Mouse (Mus musculus): Measurements from ENCODE around the gene Pomgnt2. TPM values are rescaled to one million over a fixed set of nuclear protein-coding genes. Genes with fewer than 3 reads are reported as not detected.

Gene Pomgnt2
- polyA plus RNA-seq (2014; fragmentation: Illumina TruSeq; extraction: RNeasy Lipid Tissue Mini Kit (QIAGEN cat#74804); ENCODE audit: low replicate concordance), result not detected

DNA sequence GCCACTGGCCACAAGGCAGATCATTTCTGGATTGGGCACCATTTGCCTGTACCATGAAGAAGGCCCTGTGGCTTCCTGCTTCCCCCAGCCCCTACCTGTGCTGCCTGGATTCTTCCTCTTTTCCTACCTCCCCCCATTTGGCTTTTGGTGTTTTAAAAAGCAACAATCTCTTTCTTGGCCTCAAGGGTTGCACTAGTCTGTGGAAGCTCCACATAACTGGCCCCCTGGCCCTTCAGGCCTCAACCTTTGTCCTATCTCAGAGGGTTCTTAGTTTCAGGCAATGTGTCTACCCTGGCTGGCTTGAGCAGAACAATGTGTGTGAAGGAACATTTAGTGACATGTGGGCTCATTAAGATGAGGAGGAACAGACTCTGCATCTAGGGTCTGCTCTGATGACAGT lies at the start of gene Pomgnt2:
Pomgnt2 (minus strand) TSS at position 101 of the 400 bp plus-strand sequence.

DNA sequence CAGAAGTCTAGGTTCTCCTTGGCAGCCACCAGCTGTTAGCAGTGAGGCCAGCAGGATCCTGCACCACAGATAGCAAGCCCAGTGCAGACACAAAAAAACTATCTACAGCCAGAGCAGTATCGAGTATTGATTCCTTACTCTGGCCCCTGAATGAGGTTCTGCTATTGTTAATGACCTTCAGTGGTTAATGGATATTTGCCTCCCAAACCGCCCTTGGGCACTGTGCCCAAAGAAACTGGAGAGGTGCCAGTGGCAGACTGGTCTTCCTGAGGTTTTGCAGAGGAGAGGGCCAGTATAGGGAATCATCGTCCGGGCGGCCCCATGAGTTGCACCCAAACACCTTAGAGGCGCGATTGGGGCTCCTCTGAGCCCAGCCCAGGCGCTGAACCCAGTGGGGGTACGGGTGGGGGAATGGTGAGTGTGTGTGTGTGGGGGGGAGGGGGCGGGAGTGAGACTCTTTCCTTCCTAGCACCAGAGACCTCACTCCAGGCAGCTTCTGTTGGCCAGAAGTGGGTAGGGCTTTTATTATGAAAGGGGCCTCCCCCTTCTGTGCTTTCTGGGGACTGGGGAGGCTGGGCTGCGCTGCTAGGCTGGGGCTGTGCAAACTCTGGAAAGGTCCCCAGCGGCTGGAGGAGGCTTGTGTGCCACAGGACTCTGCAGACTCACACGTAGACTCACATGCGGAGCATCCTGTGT lies 46.3 kb downstream of the Pomgnt2 start, which contains the start of gene Fam198a:
Fam198a (plus strand) TSS at position 571 of the 696 bp plus-strand sequence.

Other genes starting within 250 kb of the Pomgnt2 start
- gene Zfp651, start 237.8 kb downstream of the Pomgnt2 start, polyA plus RNA-seq (2014; fragmentation: Illumina TruSeq; extraction: RNeasy Lipid Tissue Mini Kit (QIAGEN cat#74804); ENCODE audit: low replicate concordance), result 0.11 TPM
- not detected for gene Klhl40, start 219.5 kb downstream of the Pomgnt2 start, polyA plus RNA-seq (2014; fragmentation: Illumina TruSeq; extraction: RNeasy Lipid Tissue Mini Kit (QIAGEN cat#74804); ENCODE audit: low replicate concordance)
- gene Hhatl, start 204.6 kb downstream of the Pomgnt2 start, polyA plus RNA-seq (2014; fragmentation: Illumina TruSeq; extraction: RNeasy Lipid Tissue Mini Kit (QIAGEN cat#74804); ENCODE audit: low replicate concordance), result not detected
- gene Ccdc13, start 157.6 kb downstream of the Pomgnt2 start, polyA plus RNA-seq (2014; fragmentation: Illumina TruSeq; extraction: RNeasy Lipid Tissue Mini Kit (QIAGEN cat#74804); ENCODE audit: low replicate concordance), result not detected
- gene Higd1a, start 138.7 kb downstream of the Pomgnt2 start, polyA plus RNA-seq (2014; fragmentation: Illumina TruSeq; extraction: RNeasy Lipid Tissue Mini Kit (QIAGEN cat#74804); ENCODE audit: low replicate concordance), result 57.2 TPM
- 0.41 TPM for gene Ackr2, start 98.8 kb downstream of the Pomgnt2 start, polyA plus RNA-seq (2014; fragmentation: Illumina TruSeq; extraction: RNeasy Lipid Tissue Mini Kit (QIAGEN cat#74804); ENCODE audit: low replicate concordance)
- gene Cyp8b1, start 80.8 kb downstream of the Pomgnt2 start, polyA plus RNA-seq (2014; fragmentation: Illumina TruSeq; extraction: RNeasy Lipid Tissue Mini Kit (QIAGEN cat#74804); ENCODE audit: low replicate concordance), result not detected
- 0.11 TPM for gene Fam198a, start 46.1 kb downstream of the Pomgnt2 start, polyA plus RNA-seq (2014; fragmentation: Illumina TruSeq; extraction: RNeasy Lipid Tissue Mini Kit (QIAGEN cat#74804); ENCODE audit: low replicate concordance)
- 73.4 TPM for gene Snrk, start 120.2 kb upstream of the Pomgnt2 start, polyA plus RNA-seq (2014; fragmentation: Illumina TruSeq; extraction: RNeasy Lipid Tissue Mini Kit (QIAGEN cat#74804); ENCODE audit: low replicate concordance)